8 mouse cellular contexts compared by ENCODE assay signal in the genomic region with DNA sequence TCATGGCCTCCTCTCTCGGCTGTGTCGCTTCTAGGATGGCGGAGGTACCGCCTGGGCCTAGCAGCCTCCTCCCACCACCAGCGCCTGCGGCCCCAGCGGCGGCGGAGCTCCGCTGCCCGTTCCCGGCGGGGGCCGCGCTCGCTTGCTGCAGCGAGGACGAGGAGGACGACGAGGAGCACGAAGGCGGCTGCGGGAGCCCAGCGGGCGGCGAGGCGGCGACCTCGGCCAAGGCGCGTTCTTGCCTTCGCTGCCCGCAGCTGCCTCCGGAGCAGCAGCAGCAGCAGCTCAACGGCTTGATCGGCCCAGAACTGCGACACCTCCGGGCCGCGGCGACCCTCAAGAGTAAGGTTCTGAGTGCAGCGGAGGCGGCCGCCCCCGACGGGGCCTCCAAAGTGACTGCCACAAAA. TPM values are rescaled to one million over a fixed set of nuclear protein-coding genes. Genes with fewer than 3 reads are reported as not detected.
DNase-seq lines count a peak whose midpoint lies in the region; ATAC-seq lines count a peak whose summit lies in the region.

No protein-coding gene starts in this region.

- H3K4me2 ChIP-seq in intestine, embryonic 15.5 days (replicated peaks): peak overlapping the region; percentile 75

- no peaks in the 10 kb centered on the region for H3K9me3 ChIP-seq in intestine, embryonic 15.5 days
- no peaks in the 10 kb centered on the region for H3K9me3 ChIP-seq in limb, embryonic 10.5 days (replicated peaks)

- no peaks in the 10 kb centered on the region for H3K27me3 ChIP-seq in intestine, embryonic 15.5 days (replicated peaks)
- no peaks in the 10 kb centered on the region for H3K27me3 ChIP-seq in limb, embryonic 10.5 days (ENCODE audit: low read depth, poor library complexity, severe bottlenecking)

- no peaks in the 10 kb centered on the region for H3K36me3 ChIP-seq in intestine, embryonic 15.5 days
- peaks cover 19% of the 10 kb centered on the region for H3K36me3 ChIP-seq in limb, embryonic 10.5 days

- ATAC-seq in cerebellum, adult (ENCODE audit: insufficient number of reproducible peaks, low FRiP score, low TSS enrichment): peak; percentile 69
- ATAC-seq in intestine, embryonic 15.5 days: peak; percentile 74

- WGBS in intestine, embryonic 15.5 days: under 1% methylated on average over 46 of the region's 46 CpGs
- WGBS in limb, embryonic 10.5 days: under 1% methylated on average over 45 of the region's 46 CpGs

- DNase-seq in cerebellum, postnatal 25 days: no peak
- DNase-seq in cerebellum, postnatal 14 days: peak; percentile 66 to 71
- DNase-seq in frontal cortex, postnatal 36 days (ENCODE audit: low spot score in 2 of 2): peak; percentile 49
- DNase-seq in limb, embryonic 10.5 days (ENCODE audit: low spot score): peak; percentile 71
- DNase-seq in mesoderm, embryonic 11.5 days (ENCODE audit: low read depth, low spot score): peak; percentile 43
- DNase-seq in right cerebral cortex, postnatal 36 days (ENCODE audit: low spot score in 2 of 2): peak; percentile 14 to 32

- H3K27ac ChIP-seq in intestine, embryonic 15.5 days: peak overlapping the region; percentile 82
- H3K27ac ChIP-seq in limb, embryonic 10.5 days: peak overlapping the region; percentile 94

- peak overlapping the region; percentile 80 for H3K4me3 ChIP-seq in intestine, embryonic 15.5 days (replicated peaks)
- H3K4me3 ChIP-seq in limb, embryonic 10.5 days: peak overlapping the region; percentile 98

- peak overlapping the region; percentile 70 for H3K9ac ChIP-seq in intestine, embryonic 15.5 days

- peaks cover 10% of the 10 kb centered on the region for H3K4me1 ChIP-seq in intestine, embryonic 15.5 days (replicated peaks)
- peaks cover 18% of the 10 kb centered on the region for H3K4me1 ChIP-seq in limb, embryonic 10.5 days

RNA-seq across cellular contexts. Expression of a gene that starts 0.6 kb away (rescaled TPM):
- 10.8 and 11.1 TPM in 2 replicates for polyA plus RNA-seq in intestine, embryonic 15.5 days (2015; fragmentation: Nextera tagmentation; extraction: Ambion mirVana)
- polyA plus RNA-seq in limb, embryonic 10.5 days (2016; fragmentation: Nextera tagmentation; extraction: Ambion mirVana): 9.8 and 10.7 TPM in 2 replicates

Comparison
In these comparisons a context has a peak if more than half of its experiments do, and no peak if none do; other contexts are left out.
1. DNase-seq: peak in cerebellum, postnatal 14 days (2 of 2), frontal cortex, postnatal 36 days (2 of 2), limb, embryonic 10.5 days (single experiment), mesoderm, embryonic 11.5 days (single experiment) and right cerebral cortex, postnatal 36 days (2 of 2); none in cerebellum, postnatal 25 days (0 of 2).